Mouse (Mus musculus) lung, postnatal 0 days (tissue): ENCODE data around the gene Rtp4.

Source experiments
- CTCF ChIP-seq: IDR thresholded peaks from 2 replicates; pipeline ENCODE4 v1.5.1; 2016; ENCODE audit warnings: antibody characterized with exemption, mild to moderate bottlenecking
- EP300 ChIP-seq: IDR thresholded peaks from 2 replicates; pipeline ENCODE4 v1.6.1; 2016; ENCODE audit warnings: antibody characterized with exemption, mild to moderate bottlenecking, control low read depth

DNA sequence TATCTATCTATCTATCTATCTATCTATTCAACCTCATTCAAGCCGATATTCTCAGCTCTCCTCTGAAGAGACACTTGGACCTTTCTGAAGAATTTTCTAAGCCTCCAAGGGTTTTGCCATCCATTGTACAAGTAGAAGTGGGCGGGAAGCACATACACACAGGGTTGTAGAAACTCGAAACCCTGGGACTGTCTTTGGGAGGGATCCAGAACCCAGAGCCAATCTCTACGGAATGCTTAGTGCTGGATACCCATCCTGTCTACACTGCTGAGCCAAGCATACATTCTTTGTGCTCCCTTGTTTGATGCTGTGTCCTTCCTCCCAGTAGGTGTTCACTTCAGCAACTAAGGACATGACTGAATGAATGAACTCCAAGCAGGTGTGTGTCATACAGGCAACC, 22.8 kb downstream of the Rtp4 start:
- TF ChIP-seq EP300 (no peak), CTCF (no peak)
